Mouse (Mus musculus): ENCODE measurements at regions not wholly inside any gene's neighbourhood (a gene's known extent, or its start where the extent isn't known, plus 50 kb on each side); places are given as distances from the start of the nearest gene placed in this dataset.

GRCm38 (mm10) chr10:96266100-96266735 is 129.8 kb downstream of the Gm5426 start:
- TF ChIP-seq POLR2A (IDR thresholded peaks at IDR 0.05; ENCODE audit: low read depth, low read length), result no peak
- no peak for TF ChIP-seq CTCF (IDR thresholded peaks at IDR 0.05; ENCODE audit: extremely low read depth, insufficient read depth, insufficient read length, insufficient replicate concordance)

Data from spleen, adult 2 months (tissue).